Mouse (Mus musculus) spleen, adult 2 months (tissue): ENCODE measurements around the gene 4930447C04Rik. TPM values are rescaled to one million over a fixed set of nuclear protein-coding genes. Genes with fewer than 3 reads are reported as not detected.

Experiments used
- DNase-seq, 2 experiments: peaks; one replicate each; pipeline versions ENCODE4 v3.0.0 to v3.0.0-alpha.2; 2012 to 2021; ENCODE audit warnings: low spot score in 2 of 2, low read depth in 1 of 2
- H3K27ac ChIP-seq: fragments of 200-500 bp; 2 replicates; pipeline ENCODE4 v1.5.1; 2012; ENCODE audit warnings: low read length, inconsistent platforms; ENCODE audit not compliant: insufficient read depth
- H3K27me3 ChIP-seq: fragments of 200-500 bp; 2 replicates; pipeline ENCODE4 v1.6.1; 2012; ENCODE audit warnings: mild to moderate bottlenecking, moderate library complexity, low read length, inconsistent platforms; ENCODE audit not compliant: control insufficient read depth, insufficient read depth
- H3K36me3 ChIP-seq: fragments of 200-500 bp; 2 replicates; pipeline ENCODE4 v1.6.1; 2012; ENCODE audit warnings: mild to moderate bottlenecking, low read length, inconsistent platforms; ENCODE audit not compliant: control insufficient read depth, insufficient read depth
- H3K4me1 ChIP-seq: fragments of 200-500 bp; 2 replicates; pipeline ENCODE4 v1.6.1; 2011; ENCODE audit warnings: inconsistent platforms; ENCODE audit not compliant: control insufficient read depth, insufficient read depth, insufficient read length
- H3K4me3 ChIP-seq: fragments of 200-500 bp; 2 replicates; pipeline ENCODE4 v1.5.1; 2011; ENCODE audit warnings: mild to moderate bottlenecking, inconsistent platforms; ENCODE audit not compliant: insufficient read depth, insufficient read length; ENCODE audit errors: extremely low read depth
- CTCF ChIP-seq: fragments of 200-500 bp; IDR thresholded peaks from 2 replicates; pipeline ENCODE4 v1.5.1; 2011; ENCODE audit warnings: mild to moderate bottlenecking, inconsistent platforms; ENCODE audit not compliant: insufficient read depth, insufficient read length, insufficient replicate concordance; ENCODE audit errors: extremely low read depth
- POLR2A ChIP-seq: fragments of 200-500 bp; IDR thresholded peaks from 2 replicates; pipeline ENCODE4 v1.6.1; 2011; ENCODE audit warnings: low read depth, low read length, inconsistent platforms
- whole genome bisulfite sequencing: fragments of 180-500 bp; shearing (Covaris S2); methylation state at CpG from one replicate; pipeline ENCODE4 v1.1.7; 2018; 5-methylcytosine and 5-hydroxymethylcytosine counted together
- polyA plus RNA-seq: library from polyadenylated mRNA; depleted of rRNA; stranded (reverse); fragments of >200 nt; gene quantifications from 2 replicates; pipeline ENCODE4 v1.2.3, GENCODE M21; 2012

Gene 4930447C04Rik
- polyA plus RNA-seq, 1 experiment, result not detected

GRCm38 (mm10) chr12:72853406-72854076 is 87.0 kb downstream of the 4930447C04Rik start:
- WGBS, result 35% methylated on average over 13 of the region's 13 CpGs
- Histone ChIP-seq H3K27me3 (peaks cover 3% of the 10 kb centered on the region; the same call in 1 of the 2 replicates), H3K4me3 (no peak overlapping the region), H3K27ac (no peak overlapping the region), H3K4me1 (no peaks in the 10 kb centered on the region), H3K36me3 (no peaks in the 10 kb centered on the region)
- TF ChIP-seq CTCF, result no peak
- TF ChIP-seq POLR2A, result no peak
- DNase-seq, result no peak

GRCm38 (mm10) chr12:72852264-72852663 is 88.3 kb downstream of the 4930447C04Rik start:
- H3K27me3 ChIP-seq, result peaks cover 3% of the 10 kb centered on the region; the same call in 1 of the 2 replicates
- H3K4me3 ChIP-seq, result no peak overlapping the region
- H3K36me3 ChIP-seq, result no peaks in the 10 kb centered on the region
- no peak overlapping the region for H3K27ac ChIP-seq
- WGBS, result 88% methylated on average over 6 of the region's 6 CpGs
- TF ChIP-seq CTCF (no peak), POLR2A (no peak)
- H3K4me1 ChIP-seq, result no peaks in the 10 kb centered on the region
- no peak for DNase-seq

DNA sequence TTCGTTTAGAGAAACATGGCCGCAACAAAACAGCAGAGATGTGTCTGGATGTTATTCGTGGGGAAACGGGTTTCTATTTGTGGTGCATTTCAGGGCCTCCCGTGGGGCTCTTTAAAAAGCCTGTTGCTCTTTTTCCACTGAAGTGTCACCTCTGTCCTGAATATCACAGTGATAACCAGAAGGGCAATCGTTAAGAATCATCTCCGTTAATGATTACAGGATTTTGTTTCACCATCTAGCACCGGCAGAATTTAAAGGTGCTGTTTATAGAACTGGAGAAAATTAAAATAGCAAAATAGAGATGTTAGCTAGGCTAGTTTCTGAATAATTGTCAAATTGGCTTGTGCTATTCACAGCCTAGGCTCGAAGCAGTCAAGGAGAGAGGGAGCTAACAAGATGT is 90.4 kb downstream of the 4930447C04Rik start:
- TF ChIP-seq CTCF (no peak), POLR2A (no peak)
- no peak overlapping the region for H3K27ac ChIP-seq
- DNase-seq, result no peak
- H3K36me3 ChIP-seq, result no peaks in the 10 kb centered on the region
- peaks cover 3% of the 10 kb centered on the region; the same call in 1 of the 2 replicates for H3K27me3 ChIP-seq
- H3K4me1 ChIP-seq, result no peaks in the 10 kb centered on the region
- H3K4me3 ChIP-seq, result no peak overlapping the region
- 80% methylated on average over 9 of the region's 9 CpGs for WGBS

GRCm38 (mm10) chr12:72847725-72848124 is 92.8 kb downstream of the 4930447C04Rik start:
- H3K27ac ChIP-seq, result no peak overlapping the region
- H3K36me3 ChIP-seq, result no peaks in the 10 kb centered on the region
- H3K27me3 ChIP-seq, result peaks cover 2% of the 10 kb centered on the region; the same call in 1 of the 2 replicates
- 18% methylated on average over 7 of the region's 7 CpGs for WGBS
- DNase-seq, result peak; percentile 19 to 48
- TF ChIP-seq POLR2A (no peak), CTCF (no peak; the same call in 1 of the 2 replicates)
- H3K4me1 ChIP-seq, result no peaks in the 10 kb centered on the region; the same call in 1 of the 2 replicates
- no peak overlapping the region for H3K4me3 ChIP-seq

DNA sequence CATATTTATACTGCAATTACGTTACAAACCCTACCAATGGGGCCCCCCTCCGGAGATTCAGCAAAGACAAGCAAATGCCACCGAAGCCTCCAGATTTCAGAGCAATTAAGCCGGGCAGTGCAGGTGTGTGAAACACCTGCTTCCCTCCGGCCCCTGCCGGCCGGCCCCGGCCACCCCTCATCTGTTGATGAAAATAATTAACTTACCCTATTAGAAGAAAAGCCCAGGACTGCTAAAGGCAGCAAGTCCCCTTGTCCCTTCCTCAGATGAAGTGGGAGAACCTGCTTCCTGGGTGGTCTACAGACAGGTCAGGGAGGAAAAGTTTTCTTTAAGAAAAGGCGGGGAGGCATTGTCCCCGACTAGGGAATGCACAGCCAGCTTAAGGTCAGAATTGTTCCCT is 94.6 kb downstream of the 4930447C04Rik start:
- Histone ChIP-seq H3K4me3 (no peak overlapping the region), H3K4me1 (no peaks in the 10 kb centered on the region; the same call in 1 of the 2 replicates), H3K27me3 (peaks cover 2% of the 10 kb centered on the region; the same call in 1 of the 2 replicates), H3K27ac (no peak overlapping the region), H3K36me3 (no peaks in the 10 kb centered on the region)
- no peak for DNase-seq
- 86% methylated on average over 10 of the region's 10 CpGs for WGBS
- TF ChIP-seq POLR2A (no peak), CTCF (no peak)

DNA sequence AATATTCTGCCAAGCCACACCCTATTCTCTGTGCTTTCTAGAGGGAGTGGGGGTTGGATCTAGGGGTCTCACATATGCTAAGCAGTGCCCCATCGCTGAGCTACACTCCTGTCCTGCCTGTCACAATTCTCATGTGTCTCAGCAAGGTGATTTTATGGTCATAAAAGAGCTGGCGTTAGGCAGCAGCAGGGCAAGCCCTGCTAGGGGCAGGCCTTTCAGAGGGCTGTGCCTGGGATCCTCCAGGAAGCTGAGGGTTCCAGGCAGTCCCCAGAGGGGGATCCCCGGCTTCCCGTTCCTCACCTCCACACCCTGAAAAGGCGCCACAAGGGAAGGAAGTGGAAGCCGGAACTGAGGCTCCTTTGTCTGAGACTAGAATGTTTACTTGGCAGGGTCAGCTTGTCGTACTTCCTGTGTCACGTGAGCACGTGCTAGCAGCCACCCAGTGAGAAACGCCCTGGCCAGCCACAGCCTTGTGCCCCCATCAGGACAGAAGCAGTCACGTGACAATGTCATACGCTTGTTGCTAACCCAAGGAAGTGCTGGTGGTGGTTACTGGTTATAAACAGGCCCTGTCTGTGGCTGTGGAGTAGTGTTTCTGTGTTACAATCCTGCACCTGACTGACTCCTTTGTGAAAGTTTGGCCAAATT is 96.5 kb downstream of the 4930447C04Rik start:
- peak overlapping the region; percentile 32 for H3K4me3 ChIP-seq
- H3K27me3 ChIP-seq, result no peaks in the 10 kb centered on the region
- TF ChIP-seq POLR2A (no peak), CTCF (no peak)
- DNase-seq, result peak; percentile 76 to 94
- H3K4me1 ChIP-seq, result no peaks in the 10 kb centered on the region; the same call in 1 of the 2 replicates
- 3% methylated on average over 12 of the region's 12 CpGs for WGBS
- peak overlapping the region; percentile 79 for H3K27ac ChIP-seq
- H3K36me3 ChIP-seq, result no peaks in the 10 kb centered on the region
